Mouse (Mus musculus): ENCODE data around the gene Hist2h2be. TPM values are rescaled to one million over a fixed set of nuclear protein-coding genes. Genes with fewer than 3 reads are reported as not detected.
A peak's percentile ranks its signal among the peaks of the same experiment; 100 is the strongest.
"Not testable (repeated sequence)": the region's sequence is repeated elsewhere in the genome, so short reads cannot be mapped to it uniquely, and the experiment has no call there.

Gene Hist2h2be
- total and polyA plus RNA-seq, 2 experiments from 2014 or later: 6.4 to 13.2 TPM

DNA sequence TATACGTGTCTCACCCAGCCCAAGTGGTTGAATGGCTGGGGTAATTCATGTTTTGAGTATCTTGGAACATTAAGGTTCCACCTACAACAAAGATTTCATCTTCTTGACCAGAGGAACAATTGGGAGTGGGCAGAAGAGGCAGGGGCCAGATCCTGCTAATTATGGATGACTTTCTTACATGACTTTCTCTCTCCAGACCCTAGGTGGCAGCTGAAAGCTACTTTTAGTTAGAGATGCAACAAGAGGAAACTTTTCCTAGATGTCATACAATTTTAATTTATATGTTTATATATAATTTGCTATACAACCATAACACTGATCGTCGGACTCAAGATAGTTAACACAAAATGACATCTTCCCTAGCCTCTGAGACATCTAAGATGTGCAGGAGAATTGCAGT is 13.1 kb upstream of the Hist2h2be start:
- ATAC-seq (ENCODE audit: insufficient read depth, low read depth) (no peak), DNase-seq (ENCODE audit: low spot score) (no peak)
- no peaks in the 10 kb centered on the region for H3K9me3 ChIP-seq (replicated peaks; ENCODE audit: control insufficient read depth, low read length)
- no peaks in the 10 kb centered on the region for H3K36me3 ChIP-seq (replicated peaks; ENCODE audit: control insufficient read depth, insufficient read depth, low read length)
- H3K4me2 ChIP-seq (ENCODE audit: low read depth, low read length): no peak overlapping the region
- no peaks in the 10 kb centered on the region for H3K27me3 ChIP-seq (ENCODE audit: control insufficient read depth, insufficient read depth, low read length)
- no peak overlapping the region for H3K9ac ChIP-seq (replicated peaks; ENCODE audit: low read depth, low read length)
- 77% methylated on average over 3 of the region's 3 CpGs for WGBS
- TF ChIP-seq CTCF (IDR thresholded peaks at IDR 0.05; ENCODE audit: low read depth) (peak; percentile 23; the same call in 1 of the 2 replicates), EP300 (IDR thresholded peaks at IDR 0.05; ENCODE audit: low read depth) (no peak)
- H3K4me1 ChIP-seq (ENCODE audit: control insufficient read depth, insufficient read depth): no peaks in the 10 kb centered on the region
- no peak overlapping the region for H3K4me3 ChIP-seq (ENCODE audit: low read depth, low read length)
- no peak overlapping the region for H3K27ac ChIP-seq (ENCODE audit: low read depth)

- WGBS: 24% methylated on average over 15 of the region's 15 CpGs
- no peaks in the 10 kb centered on the region for H3K4me1 ChIP-seq (ENCODE audit: control insufficient read depth, insufficient read depth)
- no peak for DNase-seq (ENCODE audit: low spot score)
Measured at GRCm38 (mm10) chr3:96209242-96209641, 11.7 kb upstream of the Hist2h2be start.

GRCm38 (mm10) chr3:96219191-96219641 is 1.7 kb upstream of the Hist2h2be start:
- WGBS: 0% methylated on average over 12 of the region's 12 CpGs
- peak; percentile 10; the same call in 1 of the 2 replicates for ATAC-seq (ENCODE audit: insufficient read depth, low read depth)

More at GRCm38 (mm10) chr3:96209242-96209641, 11.7 kb upstream of the Hist2h2be start:
- Histone ChIP-seq H3K27ac (ENCODE audit: low read depth) (no peak overlapping the region), H3K27me3 (ENCODE audit: control insufficient read depth, insufficient read depth, low read length) (no peaks in the 10 kb centered on the region), H3K36me3 (replicated peaks; ENCODE audit: control insufficient read depth, insufficient read depth, low read length) (no peaks in the 10 kb centered on the region), H3K4me3 (ENCODE audit: low read depth, low read length) (no peak overlapping the region), H3K4me2 (ENCODE audit: low read depth, low read length) (no peak overlapping the region), H3K9me3 (replicated peaks; ENCODE audit: control insufficient read depth, low read length) (no peaks in the 10 kb centered on the region), H3K9ac (replicated peaks; ENCODE audit: low read depth, low read length) (no peak overlapping the region)
- ATAC-seq (ENCODE audit: insufficient read depth, low read depth): no peak
- TF ChIP-seq CTCF (IDR thresholded peaks at IDR 0.05; ENCODE audit: low read depth) (peak; percentile 27), EP300 (IDR thresholded peaks at IDR 0.05; ENCODE audit: low read depth) (no peak)

DNA sequence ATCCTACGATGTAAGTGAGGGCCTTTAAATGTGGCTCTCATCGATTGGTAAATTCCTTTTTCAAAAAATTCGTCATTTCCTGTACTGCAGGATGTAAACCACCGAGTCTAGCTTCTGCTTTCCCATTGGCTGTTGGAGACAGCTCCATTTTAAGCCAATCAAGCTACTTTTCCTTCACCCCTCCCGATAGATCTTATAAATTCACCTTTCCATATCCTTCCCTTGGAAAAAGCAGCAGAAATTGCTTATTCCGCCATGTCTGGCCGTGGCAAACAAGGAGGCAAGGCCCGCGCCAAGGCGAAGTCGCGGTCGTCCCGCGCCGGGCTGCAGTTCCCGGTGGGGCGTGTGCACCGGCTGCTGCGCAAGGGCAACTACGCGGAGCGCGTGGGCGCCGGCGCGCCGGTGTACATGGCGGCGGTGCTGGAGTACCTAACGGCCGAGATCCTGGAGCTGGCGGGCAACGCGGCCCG is 1.2 kb upstream of the Hist2h2be start, which contains the start of the genes Bola1 and Hist2h2ab:
Gene Bola1, minus strand, starts transcription at position 49 of the 470 bp plus-strand sequence.
Gene Hist2h2ab, plus strand, starts transcription at position 205 of the 470 bp plus-strand sequence.
- Histone ChIP-seq H3K27ac (ENCODE audit: low read depth) (peak within 1 kb of the TSS; percentile 96), H3K9ac (replicated peaks; ENCODE audit: low read depth, low read length) (peak within 1 kb of the TSS; percentile 83), H3K9me3 (replicated peaks; ENCODE audit: control insufficient read depth, low read length) (no peaks in the 10 kb centered on the region), H3K36me3 (replicated peaks; ENCODE audit: control insufficient read depth, insufficient read depth, low read length) (no peaks in the 10 kb centered on the region), H3K4me3 (ENCODE audit: low read depth, low read length) (peak within 1 kb of the TSS; percentile 64), H3K27me3 (ENCODE audit: control insufficient read depth, insufficient read depth, low read length) (no peaks in the 10 kb centered on the region), H3K4me2 (ENCODE audit: low read depth, low read length) (peak within 1 kb of the TSS; percentile 82), H3K4me1 (ENCODE audit: control insufficient read depth, insufficient read depth) (peaks cover 26% of the 10 kb centered on the region)
- peak; percentile 68 for TF ChIP-seq EP300 (IDR thresholded peaks at IDR 0.05; ENCODE audit: low read depth)
- TF ChIP-seq CTCF (IDR thresholded peaks at IDR 0.05; ENCODE audit: low read depth): no peak
- WGBS: under 1% methylated on average over 36 of the region's 37 CpGs
- DNase-seq (ENCODE audit: low spot score) (peak; percentile 97), ATAC-seq (ENCODE audit: insufficient read depth, low read depth) (peak; percentile 76)

More at GRCm38 (mm10) chr3:96219191-96219641, 1.7 kb upstream of the Hist2h2be start:
- H3K9me3 ChIP-seq (replicated peaks; ENCODE audit: control insufficient read depth, low read length): no peaks in the 10 kb centered on the region
- H3K4me1 ChIP-seq (ENCODE audit: control insufficient read depth, insufficient read depth): peaks cover 24% of the 10 kb centered on the region
- H3K27me3 ChIP-seq (ENCODE audit: control insufficient read depth, insufficient read depth, low read length): no peaks in the 10 kb centered on the region
- H3K27ac ChIP-seq (ENCODE audit: low read depth): peak overlapping the region; percentile 96
- H3K4me2 ChIP-seq (ENCODE audit: low read depth, low read length): peak overlapping the region; percentile 82
- no peaks in the 10 kb centered on the region for H3K36me3 ChIP-seq (replicated peaks; ENCODE audit: control insufficient read depth, insufficient read depth, low read length)
- H3K4me3 ChIP-seq (ENCODE audit: low read depth, low read length): peak overlapping the region; percentile 64
- no peak for DNase-seq (ENCODE audit: low spot score)
- TF ChIP-seq CTCF (IDR thresholded peaks at IDR 0.05; ENCODE audit: low read depth): peak; percentile 30; the same call in 1 of the 2 replicates
- TF ChIP-seq EP300 (IDR thresholded peaks at IDR 0.05; ENCODE audit: low read depth): no peak
- peak overlapping the region; percentile 83 for H3K9ac ChIP-seq (replicated peaks; ENCODE audit: low read depth, low read length)

DNA sequence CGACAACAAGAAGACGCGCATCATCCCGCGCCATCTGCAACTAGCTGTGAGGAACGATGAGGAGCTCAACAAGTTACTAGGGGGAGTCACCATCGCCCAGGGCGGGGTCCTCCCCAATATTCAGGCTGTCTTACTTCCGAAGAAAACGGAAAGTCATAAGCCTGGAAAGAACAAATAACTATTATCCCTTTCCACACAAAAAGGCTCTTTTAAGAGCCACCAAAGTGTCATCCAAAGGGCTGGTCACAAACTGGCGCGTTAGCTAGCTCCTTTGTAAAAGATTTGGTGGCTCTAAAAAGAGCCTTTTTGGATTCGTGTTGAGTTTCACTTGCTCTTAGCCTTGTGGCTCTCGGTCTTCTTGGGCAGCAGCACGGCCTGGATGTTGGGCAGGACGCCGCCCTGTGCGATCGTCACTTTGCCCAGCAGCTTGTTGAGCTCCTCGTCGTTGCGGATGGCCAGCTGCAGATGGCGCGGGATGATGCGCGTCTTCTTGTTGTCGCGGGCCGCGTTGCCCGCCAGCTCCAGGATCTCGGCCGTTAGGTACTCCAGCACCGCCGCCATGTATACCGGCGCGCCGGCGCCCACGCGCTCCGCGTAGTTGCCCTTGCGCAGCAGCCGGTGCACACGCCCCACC is 671 bp upstream of the Hist2h2be start:
- not testable (repeated sequence) for ATAC-seq (ENCODE audit: insufficient read depth, low read depth)

More for the DNA sequence above, 671 bp upstream of the Hist2h2be start:
- peak overlapping the region; percentile 83 for H3K9ac ChIP-seq (replicated peaks; ENCODE audit: low read depth, low read length)
- H3K9me3 ChIP-seq (replicated peaks; ENCODE audit: control insufficient read depth, low read length); H3K27me3 ChIP-seq (ENCODE audit: control insufficient read depth, insufficient read depth, low read length); H3K36me3 ChIP-seq (replicated peaks; ENCODE audit: control insufficient read depth, insufficient read depth, low read length); DNase-seq (ENCODE audit: low spot score): not testable (repeated sequence)
- H3K4me3 ChIP-seq (ENCODE audit: low read depth, low read length): peak overlapping the region; percentile 64
- H3K4me1 ChIP-seq (ENCODE audit: control insufficient read depth, insufficient read depth): peaks cover 30% of the 10 kb centered on the region
- WGBS: under 1% methylated on average over 26 of the region's 47 CpGs
- H3K4me2 ChIP-seq (ENCODE audit: low read depth, low read length): peak overlapping the region; percentile 82
- H3K27ac ChIP-seq (ENCODE audit: low read depth): peak overlapping the region; percentile 96
